Comparison of ENCODE assay signal across 15 mouse cellular contexts in the genomic region with DNA sequence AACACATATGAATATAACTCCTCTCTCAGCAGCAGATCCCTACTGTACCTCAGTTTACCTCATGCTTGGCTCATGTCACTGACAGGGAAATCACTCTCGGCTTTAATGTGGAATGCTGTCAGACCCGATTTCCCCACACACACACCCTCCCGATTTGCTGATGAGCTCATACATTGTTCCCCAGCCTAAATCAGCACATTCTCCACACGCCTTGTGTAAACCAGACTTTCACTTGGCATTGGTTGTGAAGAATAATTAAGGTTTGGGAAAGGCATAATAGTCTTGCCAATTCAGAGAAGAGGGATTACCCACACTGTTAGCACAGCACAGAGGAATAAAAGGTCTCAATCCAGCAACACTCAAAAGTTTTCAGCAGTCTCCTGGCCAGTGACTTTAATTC.
DNase-seq lines count a peak whose midpoint lies in the region; ATAC-seq and TF ChIP-seq lines count a peak whose summit lies in the region.
"Had no signal": no experiment of that assay in that cellular context is flagged by ENCODE, and none has a peak within 500 bp of the region (broad histone marks: within the 10 kb centered on the region; RNA-seq: fewer than 3 reads in every experiment).

No protein-coding gene starts in this region.

- no peaks in the 10 kb centered on the region for H3K9me3 ChIP-seq in forebrain, embryonic 11.5 days (ENCODE audit: control insufficient read depth, low read length)
- H3K9me3 ChIP-seq in forebrain, embryonic 10.5 days = no peaks in the 10 kb centered on the region
- no peaks in the 10 kb centered on the region for H3K9me3 ChIP-seq in lung, postnatal 0 days (ENCODE audit: low read length)
- H3K9me3 ChIP-seq in forebrain, postnatal 0 days (ENCODE audit: low read length) = no peaks in the 10 kb centered on the region
- H3K9me3 ChIP-seq in stomach, embryonic 15.5 days = no peaks in the 10 kb centered on the region
- H3K9me3 ChIP-seq: embryonic facial prominence, embryonic 12.5 days; neural tube, embryonic 13.5 days had no signal

- no peak overlapping the region for H3K9ac ChIP-seq in forebrain, embryonic 11.5 days (ENCODE audit: low read length)
- no peak overlapping the region for H3K9ac ChIP-seq in lung, postnatal 0 days (replicated peaks; ENCODE audit: low read depth)
- no peak overlapping the region for H3K9ac ChIP-seq in forebrain, postnatal 0 days
- no peak overlapping the region for H3K9ac ChIP-seq in stomach, embryonic 15.5 days
- H3K9ac ChIP-seq: embryonic facial prominence, embryonic 12.5 days; liver, embryonic 14.5 days; neural tube, embryonic 13.5 days had no signal

- peak; percentile 44; the same call in 1 of the 2 replicates for ATAC-seq in forebrain, embryonic 11.5 days (replicated peaks; ENCODE audit: low FRiP score)
- ATAC-seq in lung, postnatal 0 days = peak; percentile 65
- ATAC-seq in forebrain, postnatal 0 days = peak; percentile 91
- peak; percentile 65 for ATAC-seq in stomach, embryonic 15.5 days (ENCODE audit: insufficient read depth, low FRiP score, low read depth)

- TF ChIP-seq EP300 in lung, postnatal 0 days (IDR thresholded peaks at IDR 0.05) = no peak

- DNase-seq in forebrain, embryonic 11.5 days (ENCODE audit: low spot score) = no peak
- DNase-seq in forebrain, embryonic 10.5 days (ENCODE audit: extremely low spot score, low spot score) = no peak
- peak; percentile 66 for DNase-seq in lung, postnatal 0 days (ENCODE audit: low spot score)
- DNase-seq in lung, adult 2 months = no peak
- peak; percentile 40 for DNase-seq in forebrain, postnatal 0 days
- no peak for DNase-seq in adrenal gland, postnatal 36 days
- no peak for DNase-seq in adrenal gland, postnatal 14 days
- DNase-seq: cerebellum, adult 9-11 months; heart, adult 2 months; kidney, adult 2 months; spleen, adult 18-20 months had no signal

- TF ChIP-seq CTCF in lung, postnatal 0 days (IDR thresholded peaks at IDR 0.05) = no peak
- no peak for TF ChIP-seq CTCF in lung, adult 2 months (IDR thresholded peaks at IDR 0.05; ENCODE audit: insufficient read depth, low read length)
- no peak for TF ChIP-seq CTCF in forebrain, postnatal 0 days (IDR thresholded peaks at IDR 0.05; ENCODE audit: low read depth)

- H3K27ac ChIP-seq in forebrain, embryonic 11.5 days (ENCODE audit: low read depth, low read length) = no peak overlapping the region
- H3K27ac ChIP-seq in forebrain, embryonic 10.5 days = no peak overlapping the region; the same call in 1 of the 2 replicates
- no peak overlapping the region for H3K27ac ChIP-seq in lung, postnatal 0 days (ENCODE audit: low read length)
- H3K27ac ChIP-seq in forebrain, postnatal 0 days (ENCODE audit: low read depth, low read length) = no peak overlapping the region
- no peak overlapping the region for H3K27ac ChIP-seq in stomach, embryonic 15.5 days
- H3K27ac ChIP-seq: embryonic facial prominence, embryonic 12.5 days; heart, adult 2 months; liver, embryonic 14.5 days; neural tube, embryonic 13.5 days had no signal

- no peaks in the 10 kb centered on the region for H3K36me3 ChIP-seq in forebrain, embryonic 11.5 days (ENCODE audit: control insufficient read depth, insufficient read depth, low read length)
- H3K36me3 ChIP-seq in forebrain, embryonic 10.5 days (replicated peaks) = no peaks in the 10 kb centered on the region
- H3K36me3 ChIP-seq in lung, postnatal 0 days (ENCODE audit: insufficient read depth, low read length) = no peaks in the 10 kb centered on the region
- H3K36me3 ChIP-seq in forebrain, postnatal 0 days (ENCODE audit: insufficient read depth) = no peaks in the 10 kb centered on the region
- no peaks in the 10 kb centered on the region for H3K36me3 ChIP-seq in stomach, embryonic 15.5 days
- H3K36me3 ChIP-seq: embryonic facial prominence, embryonic 12.5 days; neural tube, embryonic 13.5 days had no signal

- TF ChIP-seq POLR2A in lung, adult 2 months (IDR thresholded peaks at IDR 0.05; ENCODE audit: borderline replicate concordance, extremely low read depth, low read depth, low read length) = no peak

- H3K4me1 ChIP-seq in forebrain, embryonic 11.5 days (replicated peaks; ENCODE audit: control insufficient read depth, insufficient read depth, low read length) = 0 out of 2 replicates have a peak, but pooled peaks cover 2% of the 10 kb centered on the region
- peaks cover 10% of the 10 kb centered on the region for H3K4me1 ChIP-seq in forebrain, embryonic 10.5 days
- H3K4me1 ChIP-seq in lung, postnatal 0 days (ENCODE audit: insufficient read depth, low read depth, low read length) = peaks cover 5% of the 10 kb centered on the region; the same call in 1 of the 2 replicates
- no peaks in the 10 kb centered on the region for H3K4me1 ChIP-seq in lung, adult 2 months (ENCODE audit: control insufficient read depth, insufficient read depth, low read length)
- H3K4me1 ChIP-seq in forebrain, postnatal 0 days (ENCODE audit: insufficient read depth) = peaks cover 7% of the 10 kb centered on the region; the same call in 1 of the 2 replicates
- no peaks in the 10 kb centered on the region for H3K4me1 ChIP-seq in stomach, embryonic 15.5 days
- H3K4me1 ChIP-seq: embryonic facial prominence, embryonic 12.5 days; neural tube, embryonic 13.5 days had no signal

- no peak overlapping the region for H3K4me3 ChIP-seq in forebrain, embryonic 11.5 days (ENCODE audit: low read depth, low read length)
- H3K4me3 ChIP-seq in forebrain, embryonic 10.5 days = no peak overlapping the region
- no peak overlapping the region for H3K4me3 ChIP-seq in lung, postnatal 0 days (ENCODE audit: low read depth, low read length)
- no peak overlapping the region for H3K4me3 ChIP-seq in lung, adult 2 months (replicated peaks; ENCODE audit: extremely low read depth, low read depth, low read length)
- H3K4me3 ChIP-seq in forebrain, postnatal 0 days (ENCODE audit: low read depth, low read length) = no peak overlapping the region
- no peak overlapping the region for H3K4me3 ChIP-seq in stomach, embryonic 15.5 days (replicated peaks)
- H3K4me3 ChIP-seq: embryonic facial prominence, embryonic 12.5 days; heart, adult 2 months; neural tube, embryonic 13.5 days had no signal

- WGBS in forebrain, embryonic 11.5 days = 47% methylated on average over 4 of the region's 4 CpGs
- WGBS in forebrain, embryonic 10.5 days = 67% methylated on average over 4 of the region's 4 CpGs
- WGBS in lung, postnatal 0 days = 36% methylated on average over 4 of the region's 4 CpGs
- WGBS in lung, adult 2 months = 36% methylated on average over 4 of the region's 4 CpGs
- WGBS in forebrain, postnatal 0 days = 11% methylated on average over 4 of the region's 4 CpGs
- 42% methylated on average over 4 of the region's 4 CpGs for WGBS in stomach, embryonic 15.5 days

- no peaks in the 10 kb centered on the region for H3K27me3 ChIP-seq in forebrain, embryonic 11.5 days (ENCODE audit: control insufficient read depth, insufficient read depth, low read length)
- H3K27me3 ChIP-seq in forebrain, embryonic 10.5 days (ENCODE audit: poor library complexity, severe bottlenecking) = peaks cover 18% of the 10 kb centered on the region
- H3K27me3 ChIP-seq in lung, postnatal 0 days (replicated peaks; ENCODE audit: insufficient read depth, low read length) = no peaks in the 10 kb centered on the region
- no peaks in the 10 kb centered on the region for H3K27me3 ChIP-seq in forebrain, postnatal 0 days (ENCODE audit: insufficient read depth, low read length)
- no peaks in the 10 kb centered on the region for H3K27me3 ChIP-seq in stomach, embryonic 15.5 days (replicated peaks)
- H3K27me3 ChIP-seq: embryonic facial prominence, embryonic 12.5 days; neural tube, embryonic 13.5 days had no signal

- no peak overlapping the region for H3K4me2 ChIP-seq in forebrain, embryonic 11.5 days (ENCODE audit: low read depth, low read length, severe bottlenecking)
- H3K4me2 ChIP-seq in lung, postnatal 0 days (replicated peaks; ENCODE audit: low read depth, low read length) = no peak overlapping the region
- no peak overlapping the region for H3K4me2 ChIP-seq in forebrain, postnatal 0 days (ENCODE audit: low read depth)
- H3K4me2 ChIP-seq in stomach, embryonic 15.5 days = no peak overlapping the region
- H3K4me2 ChIP-seq: embryonic facial prominence, embryonic 12.5 days; neural tube, embryonic 13.5 days had no signal

Comparison
In these comparisons a context has a peak if more than half of its experiments do, and no peak if none do; other contexts are left out.
1. DNase-seq: peak in lung, postnatal 0 days (single experiment) and forebrain, postnatal 0 days (single experiment); none in forebrain, embryonic 11.5 days (single experiment), forebrain, embryonic 10.5 days (single experiment), lung, adult 2 months (single experiment), adrenal gland, postnatal 36 days (0 of 2) and adrenal gland, postnatal 14 days (single experiment).
2. Peak in every context shown above with its lines, with median percentiles within 50 percentile points of each other: ATAC-seq.